Mouse (Mus musculus) regulatory T cell (primary cell): ENCODE data around the gene Rpp25l.

Experiments
- in situ Hi-C: fragments of 300-600 bp; cut with MboI, MseI; formaldehyde crosslinking; loops from one replicate; pipeline ENCODE4 v1.15.1; 2025; ENCODE audit warnings: high pct_unique_total_duplicates

Rpp25l gene

GRCm38 (mm10) chr4:41713197-41714067 is at the start of gene Rpp25l:
Rpp25l (minus strand) TSS chr4:41713534.
- in situ Hi-C loops = loop anchor here (25.0 kb wide), 1 partner anchor 626 kb away; the partner anchor contains the start of gene Aqp3

DNA sequence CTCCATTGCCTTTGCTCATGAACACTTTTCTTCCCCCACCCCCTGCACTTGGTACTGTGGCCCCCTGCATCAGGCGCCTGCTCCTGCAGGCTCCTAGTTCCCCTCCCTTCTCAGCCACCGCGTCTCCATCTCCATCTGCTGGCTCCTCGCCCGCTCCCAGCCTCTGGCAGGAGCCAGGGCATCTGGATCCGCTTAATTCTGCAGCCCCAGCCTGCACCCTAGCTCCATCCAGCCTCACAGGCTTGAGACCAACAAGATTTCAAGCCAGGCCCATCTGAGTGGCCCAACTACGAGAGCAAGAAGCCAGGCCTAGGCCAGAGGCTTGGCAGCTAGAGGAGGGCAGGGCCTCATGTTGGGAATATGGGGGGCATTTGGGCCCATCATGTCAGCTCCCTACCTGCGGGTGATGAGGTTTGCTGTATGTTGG is 49.4 kb upstream of the Rpp25l start:
- in situ Hi-C loops = loop anchor here (10.0 to 25.0 kb wide), 2 partner anchors 150 to 902 kb away; partner anchors contain the start of genes Gm21541 and Il11ra2

- in situ Hi-C loops = loop anchor here (10.0 to 25.0 kb wide), 2 partner anchors 150 to 903 kb away; partner anchors contain the start of genes Gm21541 and Il11ra2
Observed at GRCm38 (mm10) chr4:41762099-41762687, 48.9 kb upstream of the Rpp25l start.

- in situ Hi-C loops = loop anchor here (10.0 to 25.0 kb wide), 2 partner anchors 151 to 903 kb away; partner anchors contain the start of genes Gm21541 and Il11ra2
Observed at GRCm38 (mm10) chr4:41761680-41762079, 48.3 kb upstream of the Rpp25l start.

DNA sequence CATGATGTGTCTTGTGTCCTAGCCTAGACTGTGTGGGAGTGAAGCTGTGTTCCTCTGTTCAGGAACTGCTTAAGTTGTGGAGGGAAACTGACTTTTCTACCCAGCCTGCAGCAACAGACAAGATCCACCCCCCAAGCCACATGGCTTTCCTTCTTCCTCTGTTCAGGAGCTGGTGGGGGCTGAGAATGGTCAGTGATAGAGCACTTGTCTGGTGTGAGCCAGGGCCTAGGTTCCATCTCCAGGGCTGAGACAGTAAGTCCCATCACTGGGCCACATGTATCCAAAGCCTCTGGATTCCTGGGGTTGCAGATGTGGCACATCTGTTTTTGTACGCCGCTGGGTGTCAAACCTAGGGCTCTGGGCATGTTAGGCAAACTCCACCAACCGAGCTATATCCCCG is 47.6 kb upstream of the Rpp25l start:
- in situ Hi-C loops = loop anchor here (10.0 to 25.0 kb wide), 2 partner anchors 151 to 904 kb away; partner anchors contain the start of genes Gm21541 and Il11ra2

- in situ Hi-C loops = loop anchor here (10.0 to 25.0 kb wide), 2 partner anchors 152 to 904 kb away; partner anchors contain the start of genes Gm21541 and Il11ra2
Observed at GRCm38 (mm10) chr4:41760288-41760721, 47.0 kb upstream of the Rpp25l start.

- in situ Hi-C loops = loop anchor here (10.0 to 25.0 kb wide), 2 partner anchors 153 to 905 kb away; partner anchors contain the start of genes Gm21541 and Il11ra2
Observed at GRCm38 (mm10) chr4:41759656-41760287, 46.4 kb upstream of the Rpp25l start.

- in situ Hi-C loops = loop anchor here (25.0 kb wide), 1 partner anchor 153 kb away; the partner anchor contains the start of gene Gm21541
Observed at GRCm38 (mm10) chr4:41759206-41759605, 45.9 kb upstream of the Rpp25l start.

- in situ Hi-C loops = loop anchor here (25.0 kb wide), 1 partner anchor 154 kb away; the partner anchor contains the start of gene Gm21541
Observed at GRCm38 (mm10) chr4:41758701-41759100, 45.4 kb upstream of the Rpp25l start.

GRCm38 (mm10) chr4:41758021-41758420 is 44.7 kb upstream of the Rpp25l start:
- in situ Hi-C loops = loop anchor here (25.0 kb wide), 1 partner anchor 154 kb away; the partner anchor contains the start of gene Gm21541

DNA sequence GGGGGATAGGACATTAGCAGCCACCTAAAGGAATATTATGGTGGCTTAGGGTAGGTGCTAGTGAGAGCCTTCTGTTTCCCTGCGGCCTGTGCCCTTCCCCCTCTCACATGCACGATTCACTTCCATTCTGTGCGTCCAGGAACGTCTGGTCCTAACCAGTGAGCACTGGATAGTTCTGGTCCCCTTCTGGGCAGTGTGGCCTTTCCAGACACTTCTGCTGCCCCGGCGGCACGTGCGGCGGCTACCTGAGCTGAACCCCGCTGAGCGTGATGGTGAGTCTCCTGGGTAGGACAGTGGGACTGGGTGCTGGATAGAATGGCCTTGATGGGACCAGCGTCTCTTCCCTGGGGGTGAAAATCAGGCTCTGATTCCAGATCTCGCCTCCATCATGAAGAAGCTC is 44.0 kb upstream of the Rpp25l start:
- in situ Hi-C loops = loop anchor here (25.0 kb wide), 1 partner anchor 155 kb away; the partner anchor contains the start of gene Gm21541

GRCm38 (mm10) chr4:41756440-41756839 is 43.1 kb upstream of the Rpp25l start:
- in situ Hi-C loops = loop anchor here (25.0 kb wide), 1 partner anchor 156 kb away; the partner anchor contains the start of gene Gm21541

- in situ Hi-C loops = loop anchor here (25.0 kb wide), 1 partner anchor 157 kb away; the partner anchor contains the start of gene Gm21541
Observed at GRCm38 (mm10) chr4:41755338-41756305, 42.3 kb upstream of the Rpp25l start, which contains the start of gene Sigmar1. Sigmar1 (minus strand) TSS chr4:41756157.

GRCm38 (mm10) chr4:41754797-41755337 is 41.5 kb upstream of the Rpp25l start, which contains the start of gene Galt:
Galt (plus strand) TSS chr4:41755228.
- in situ Hi-C loops = loop anchor here (25.0 kb wide), 1 partner anchor 157 kb away; the partner anchor contains the start of gene Gm21541

- in situ Hi-C loops = loop anchor here (10.0 to 25.0 kb wide), 2 partner anchors 1040 to 1483 kb away; partner anchors contain the start of genes Aptx, Smim27 and Topors
Observed at GRCm38 (mm10) chr4:41745021-41745420, 31.7 kb upstream of the Rpp25l start.

- in situ Hi-C loops = loop anchor here (10.0 to 25.0 kb wide), 2 partner anchors 1039 to 1482 kb away; partner anchors contain the start of genes Aptx, Smim27 and Topors
Observed at GRCm38 (mm10) chr4:41744131-41744530, 30.8 kb upstream of the Rpp25l start.

- in situ Hi-C loops = loop anchor here (10.0 to 25.0 kb wide), 2 partner anchors 1036 to 1479 kb away; partner anchors contain the start of genes Aptx, Smim27 and Topors
Observed at GRCm38 (mm10) chr4:41741158-41741560, 27.8 kb upstream of the Rpp25l start.

GRCm38 (mm10) chr4:41740380-41741157 is 27.2 kb upstream of the Rpp25l start:
- in situ Hi-C loops = loop anchor here (10.0 to 25.0 kb wide), 2 partner anchors 1036 to 1478 kb away; partner anchors contain the start of genes Aptx, Smim27 and Topors
